Mouse (Mus musculus) CD8-positive naive resting alpha-beta T cell, adult 2 months (primary cell): Measurements from ENCODE around the gene Ube2b.

Experiments
- DNase-seq, 2 experiments: peaks; one replicate each; pipeline ENCODE4 v3.0.0; 2022; ENCODE audit warnings: low read depth in 2 of 2, low spot score in 2 of 2

The Ube2b gene

DNA sequence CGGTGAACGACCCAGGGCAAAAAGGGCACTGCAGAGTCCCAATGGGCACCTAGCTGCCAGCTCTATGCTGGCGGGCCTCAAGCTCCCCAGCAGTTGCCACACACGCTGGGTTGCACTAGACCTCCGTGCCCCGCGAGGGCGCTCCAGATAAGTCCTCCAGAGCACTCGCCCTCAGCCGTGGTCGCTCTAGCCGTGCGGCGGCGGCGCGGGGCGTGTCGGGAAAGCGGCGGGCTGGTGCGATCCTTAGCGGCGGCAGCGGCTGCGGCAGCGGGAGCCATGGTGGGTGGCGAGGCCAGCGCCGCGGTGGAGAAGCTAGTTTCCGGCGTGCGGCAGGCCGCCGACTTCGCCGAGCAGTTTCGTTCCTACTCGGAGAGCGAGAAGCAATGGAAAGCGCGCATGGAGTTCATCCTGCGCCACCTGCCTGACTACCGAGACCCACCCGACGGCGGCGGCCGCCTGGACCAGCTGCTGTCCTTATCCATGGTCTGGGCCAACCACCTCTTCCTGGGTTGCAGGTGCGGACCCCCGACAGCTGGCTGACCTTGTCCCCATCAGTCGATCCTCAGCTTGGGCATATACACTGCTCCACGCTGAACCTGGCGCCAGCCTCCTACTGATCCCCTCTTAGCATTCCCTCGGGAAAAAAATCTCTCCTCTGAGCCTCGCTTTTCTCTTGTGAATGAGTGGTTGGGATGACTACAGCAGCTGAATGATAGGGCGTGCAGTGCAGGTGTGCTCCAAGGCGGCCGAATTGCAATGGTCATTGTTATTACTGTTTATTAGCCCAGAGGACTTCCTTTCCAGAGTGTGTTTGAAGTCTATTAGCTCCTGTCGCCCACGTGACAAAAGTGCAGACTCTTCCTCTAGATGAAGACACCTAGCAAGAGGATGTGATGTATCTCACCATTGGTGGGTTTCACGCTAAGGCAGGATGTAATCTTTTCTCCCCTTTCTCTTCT, 32.8 kb downstream of the Ube2b start, which contains the start of gene Cdkn2aipnl:
Cdkn2aipnl (plus strand) TSS at position 219 of the 959 bp plus-strand sequence.
- DNase-seq: peak; percentile 98 to 99

DNA sequence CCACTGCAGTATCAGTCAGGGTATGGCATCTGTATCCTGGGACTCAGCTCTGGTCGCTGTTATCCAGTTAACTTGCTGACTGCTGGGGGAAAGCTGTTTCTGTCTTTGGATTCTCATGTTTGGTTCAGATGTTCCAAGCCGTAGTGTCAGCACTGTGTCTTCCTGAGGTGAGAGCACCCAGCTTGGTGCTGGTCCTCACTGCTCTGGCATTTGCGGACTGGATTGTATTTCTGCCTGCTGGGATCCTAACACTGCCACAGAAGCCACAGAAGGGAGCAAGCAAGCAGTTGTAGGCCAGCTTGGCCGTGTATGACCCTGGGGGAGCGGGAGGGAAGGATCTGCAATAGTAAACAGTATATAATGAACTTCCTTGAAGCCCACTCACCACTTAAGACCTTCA, 33.9 kb downstream of the Ube2b start:
- DNase-seq: no peak

DNA sequence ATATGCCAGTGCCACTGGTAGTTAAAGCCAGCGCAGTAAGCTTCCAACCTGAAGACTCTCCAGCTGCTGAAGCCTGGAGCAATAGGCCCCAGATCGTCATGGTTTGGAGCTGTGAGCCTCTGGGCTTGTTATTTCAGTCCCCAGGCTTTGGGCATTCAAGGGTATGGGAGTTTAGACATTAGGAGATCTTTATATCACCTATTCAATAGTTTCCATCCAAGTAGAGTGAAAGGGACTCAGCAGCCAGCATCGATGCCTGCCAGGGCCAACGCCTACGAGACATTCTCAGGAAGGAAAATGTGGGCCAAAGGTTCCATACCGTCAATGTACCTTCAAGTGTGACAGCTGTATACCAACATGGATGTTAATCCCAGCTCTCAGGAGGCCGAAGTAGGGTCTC, 38.3 kb downstream of the Ube2b start:
- DNase-seq: no peak

DNA sequence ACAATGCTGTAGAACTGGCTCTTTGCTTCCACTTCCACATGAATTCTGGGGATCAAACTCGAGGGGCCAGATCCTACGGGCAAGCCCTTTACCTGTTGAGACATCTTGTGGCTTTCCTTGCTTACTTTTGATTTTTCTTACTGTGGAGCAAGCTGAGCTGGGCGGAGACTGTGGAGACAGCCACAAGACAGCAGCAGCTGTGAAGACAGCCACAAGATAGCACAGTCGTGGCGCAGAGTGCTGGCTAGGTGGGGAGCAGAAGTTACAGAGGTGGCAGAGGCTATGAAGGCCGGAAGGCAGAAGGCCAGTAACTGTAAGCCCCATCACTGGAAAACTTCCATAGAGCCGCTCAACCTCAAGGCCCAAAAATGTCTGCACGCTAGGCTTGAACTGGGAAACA, 38.8 kb downstream of the Ube2b start:
- DNase-seq: no peak

DNA sequence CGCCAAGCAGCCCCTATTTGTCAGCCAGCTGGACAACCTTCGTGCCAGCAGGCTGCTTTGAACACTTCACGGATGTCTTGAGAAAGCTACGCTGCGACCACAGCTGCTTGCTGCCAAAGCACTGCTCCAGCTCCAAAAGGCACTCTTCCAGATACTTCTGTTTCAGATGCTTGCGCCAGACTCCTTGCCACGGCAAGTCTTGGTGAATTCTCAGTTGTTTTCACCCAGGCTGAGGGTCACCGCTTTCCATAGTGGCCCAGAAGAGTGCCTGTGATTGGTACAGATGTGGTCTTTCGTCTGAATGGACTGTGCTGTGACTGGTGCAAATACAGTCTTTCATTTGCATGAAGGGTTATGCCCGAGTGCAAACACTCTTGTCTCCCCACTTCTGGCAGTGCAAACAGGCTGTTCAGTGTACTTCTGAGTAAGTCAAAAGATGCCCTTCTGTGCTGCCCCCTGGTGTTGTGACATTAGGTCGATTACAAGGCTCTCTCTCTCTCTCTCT, 39.5 kb downstream of the Ube2b start:
- no peak for DNase-seq

DNA sequence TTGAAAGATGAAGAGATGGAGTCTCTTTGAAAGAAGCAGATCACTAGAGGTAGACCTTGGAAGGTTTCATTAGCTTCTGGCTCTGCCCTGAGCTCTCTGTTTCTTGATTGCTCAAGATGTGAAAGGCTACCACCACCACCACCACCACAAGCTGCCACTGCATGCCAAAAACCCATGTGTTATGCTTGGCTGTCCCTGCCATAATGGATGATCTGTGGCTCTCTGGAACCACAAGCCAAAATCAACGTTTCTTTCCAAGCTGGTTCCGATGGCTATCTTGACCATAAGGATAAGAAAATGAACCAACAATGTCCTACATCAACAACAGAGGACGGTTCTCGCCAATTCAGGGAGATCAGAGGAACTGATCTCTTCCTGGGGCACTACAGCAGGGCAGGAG, 40.5 kb downstream of the Ube2b start:
- no peak for DNase-seq

DNA sequence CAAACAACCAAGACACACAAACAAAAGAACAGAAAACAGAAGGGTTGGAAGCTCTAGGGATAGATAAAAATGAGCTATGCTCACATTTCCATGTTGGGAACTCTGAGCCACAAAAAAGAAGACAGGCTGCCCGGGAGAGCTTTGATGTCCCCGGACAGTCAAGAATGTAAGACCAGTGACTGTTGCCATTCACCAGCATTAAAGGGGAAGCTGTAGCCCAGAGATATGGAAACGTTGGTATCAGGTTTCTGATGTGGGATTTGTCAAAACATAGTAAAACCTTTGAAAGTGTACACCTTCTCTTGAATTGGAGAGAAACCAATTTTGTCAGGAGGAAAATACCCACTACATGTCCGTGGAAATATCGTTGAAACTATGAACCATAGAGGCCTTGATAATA, 41.1 kb downstream of the Ube2b start:
- DNase-seq: no peak

DNA sequence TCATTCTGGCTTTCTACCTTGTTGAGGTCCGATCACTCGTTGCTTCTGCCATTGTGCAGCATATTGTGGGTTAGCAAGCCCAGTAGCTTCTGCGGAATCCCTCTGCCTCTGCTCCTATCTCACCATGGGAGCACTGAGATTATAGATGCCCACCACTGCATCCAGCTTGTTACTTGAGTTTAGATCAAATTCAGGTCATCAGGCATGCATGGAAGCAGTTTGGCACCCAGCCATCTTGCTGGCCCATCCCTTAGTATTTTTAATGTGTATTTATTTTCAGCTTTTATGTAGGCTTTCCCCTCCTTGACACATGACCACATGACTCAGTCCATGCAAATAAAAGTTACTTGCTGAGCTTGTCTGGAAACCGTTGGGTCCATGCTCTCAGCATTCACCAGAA, 42.8 kb downstream of the Ube2b start:
- DNase-seq: no peak

DNA sequence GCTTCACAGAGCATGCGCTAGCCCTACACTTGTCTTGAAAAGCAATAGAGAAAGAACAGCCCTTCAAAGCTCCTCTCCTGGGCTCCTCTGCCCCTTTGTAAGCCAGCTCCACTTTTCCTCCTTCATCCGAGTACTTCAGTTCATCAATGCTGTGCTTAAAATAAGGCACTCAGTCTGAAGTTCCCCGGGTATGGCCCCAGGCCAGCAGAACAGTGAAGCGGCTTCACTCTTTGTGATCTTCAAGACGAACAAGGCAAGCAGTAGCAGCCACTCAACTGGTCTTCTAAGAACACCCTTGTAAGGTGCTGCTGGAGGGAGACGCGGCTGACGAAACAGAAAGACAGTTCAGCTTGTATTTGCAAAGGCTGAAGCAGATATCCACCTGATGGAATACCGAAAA, 44.5 kb downstream of the Ube2b start:
- no peak for DNase-seq

DNA sequence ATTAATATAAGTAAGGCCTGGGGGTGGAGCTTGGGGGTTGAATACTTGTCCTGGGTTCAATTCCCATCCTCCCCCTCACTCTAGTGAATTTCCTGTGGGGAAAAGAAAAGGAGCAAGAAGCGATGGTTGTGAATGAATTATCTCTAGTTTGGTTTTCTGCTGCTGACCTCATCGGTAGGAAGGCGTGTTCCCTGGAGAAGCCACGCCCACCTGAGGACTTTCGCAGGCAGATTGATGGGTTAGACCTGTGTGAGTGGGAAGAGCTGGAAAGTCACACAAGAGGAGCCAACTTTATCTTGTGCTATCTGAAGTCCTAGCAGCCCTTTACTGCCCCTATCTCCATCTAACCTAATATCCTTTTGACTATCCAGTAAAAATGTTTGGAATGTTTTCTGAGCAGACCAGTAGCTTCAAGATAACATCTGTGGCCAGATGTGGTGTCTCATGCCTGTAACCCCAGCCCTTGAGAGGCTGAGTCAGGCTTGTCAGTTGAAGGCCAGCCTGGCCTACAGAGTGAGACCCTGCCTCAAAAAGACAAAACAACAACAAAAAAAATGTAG, 48.6 kb downstream of the Ube2b start:
- DNase-seq: no peak

DNA sequence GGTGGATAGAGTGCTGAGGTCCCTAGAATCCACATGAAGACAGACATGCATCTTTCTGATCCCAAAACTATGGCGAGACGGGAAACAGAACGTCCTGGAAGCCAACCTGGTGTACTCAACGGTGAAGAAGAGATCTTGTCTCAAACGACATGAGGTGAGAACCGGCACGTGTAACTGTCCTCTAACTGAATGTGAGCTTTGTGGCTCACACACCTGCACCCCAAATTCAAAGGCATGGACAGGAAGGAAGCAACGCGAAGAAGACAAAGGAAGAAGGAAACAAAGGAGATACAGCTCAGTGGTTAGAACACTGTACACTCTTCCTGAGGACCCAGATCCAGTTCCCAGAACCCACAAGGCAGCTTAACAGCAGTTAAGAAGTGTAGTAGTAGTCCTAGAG, 50.6 kb downstream of the Ube2b start:
- no peak for DNase-seq

DNA sequence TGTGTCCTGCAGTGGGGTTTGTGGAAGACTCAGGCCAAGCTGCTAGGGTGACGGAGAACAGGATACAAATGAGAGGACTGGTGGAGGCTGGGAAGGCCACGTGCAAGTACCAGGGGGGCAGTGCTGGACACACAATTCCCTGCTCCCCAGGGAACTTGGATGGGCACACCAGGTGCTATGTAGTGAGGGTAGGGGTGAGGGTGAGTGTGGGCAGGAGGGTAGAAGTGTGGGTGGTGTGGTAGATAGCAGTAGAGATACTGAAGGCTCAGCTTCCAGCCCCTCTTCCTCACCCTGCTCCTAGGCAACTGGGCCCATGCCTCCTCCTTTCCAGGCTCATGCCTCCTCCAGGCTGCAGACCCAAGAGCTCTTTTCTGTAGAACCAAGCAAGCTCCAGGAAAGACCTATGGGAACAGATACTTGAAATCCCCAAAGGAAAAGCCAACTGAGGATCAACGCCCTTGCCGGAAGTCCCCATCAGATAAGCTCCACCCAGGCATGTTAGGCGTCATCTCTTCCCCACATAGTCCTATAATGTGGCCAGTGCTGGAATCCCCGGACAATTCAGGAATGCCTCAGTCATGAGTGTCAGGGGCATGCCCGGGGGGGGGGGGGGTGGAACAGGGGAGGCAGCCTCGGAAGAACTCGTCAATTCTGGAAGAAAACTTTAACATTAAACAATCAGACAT, 51.3 kb downstream of the Ube2b start:
- no peak for DNase-seq

DNA sequence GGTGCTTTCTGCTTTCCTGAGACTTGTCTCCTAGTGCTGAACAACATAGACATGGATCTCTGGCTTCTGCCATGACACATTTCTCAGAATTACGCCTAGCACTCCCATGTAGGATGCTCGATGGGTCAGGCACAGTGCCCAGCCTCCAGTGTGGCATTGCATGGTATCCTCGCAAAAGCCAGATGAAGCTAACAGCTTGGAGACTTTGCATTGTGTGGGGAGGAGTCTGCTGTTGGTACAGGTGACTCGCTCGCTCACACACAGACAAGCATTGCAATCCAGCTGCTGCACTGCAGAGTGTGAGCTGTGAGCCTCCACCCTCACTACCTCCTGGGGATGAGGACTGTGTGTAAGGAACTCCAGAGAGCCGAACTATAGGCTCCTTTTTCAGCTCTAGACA, 54.4 kb downstream of the Ube2b start:
- DNase-seq: no peak

DNA sequence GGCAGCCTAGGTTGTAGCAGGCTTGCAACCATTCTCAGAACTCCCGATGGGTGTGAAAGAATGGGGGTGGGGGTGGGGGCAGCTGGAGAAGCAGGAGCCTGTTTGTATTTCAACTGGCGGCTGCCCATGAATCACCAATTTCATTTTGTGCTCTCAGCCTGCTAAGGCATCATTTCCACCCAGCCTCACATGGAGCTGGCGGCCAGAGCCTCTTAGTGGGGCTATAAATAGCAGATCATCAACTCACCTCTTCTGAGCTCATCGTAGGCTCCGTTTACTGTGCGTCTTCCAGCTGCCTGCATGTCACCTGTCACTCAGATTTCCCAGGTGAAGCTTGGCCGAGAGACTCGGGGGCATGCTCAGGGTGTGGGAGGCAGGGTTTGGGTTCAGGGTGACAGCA, 55.0 kb downstream of the Ube2b start:
- DNase-seq: no peak

DNA sequence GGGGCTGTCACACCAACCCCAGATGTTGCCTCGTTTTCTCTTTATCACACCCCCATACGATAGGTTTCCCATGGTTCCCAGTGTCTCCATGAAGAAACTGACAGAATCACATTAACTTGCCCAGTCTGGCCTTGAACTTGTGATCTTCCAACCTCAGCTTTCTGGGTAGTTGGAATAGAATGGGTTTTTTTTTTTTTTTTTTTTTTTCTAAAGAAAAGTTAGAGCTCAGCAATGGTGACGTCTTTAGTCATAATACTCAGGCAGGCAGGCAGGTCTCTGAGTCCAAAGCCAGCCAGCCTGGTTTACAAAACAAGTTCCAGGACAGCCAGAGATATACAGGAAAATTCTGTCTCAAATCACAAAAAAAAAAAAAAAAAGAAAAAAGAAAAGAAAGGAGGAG, 56.3 kb downstream of the Ube2b start:
- no peak for DNase-seq

DNA sequence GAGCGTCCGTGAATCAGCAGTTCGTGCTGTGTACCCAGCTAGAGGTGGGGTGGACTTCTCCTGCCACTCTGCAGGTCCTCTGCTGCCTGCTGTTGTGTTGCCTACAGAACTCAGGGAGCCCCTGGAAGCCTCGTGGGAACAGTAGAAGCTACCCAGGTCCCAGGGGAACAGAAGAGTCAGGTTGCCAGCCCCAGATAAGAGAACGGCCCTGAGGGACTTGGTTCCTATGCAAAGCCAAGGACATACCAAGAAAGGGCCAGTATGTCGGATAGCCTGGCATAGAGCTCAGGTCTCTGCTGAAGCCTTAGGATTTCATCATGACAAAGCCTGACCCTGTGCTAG, 57.1 kb downstream of the Ube2b start:
- no peak for DNase-seq

DNA sequence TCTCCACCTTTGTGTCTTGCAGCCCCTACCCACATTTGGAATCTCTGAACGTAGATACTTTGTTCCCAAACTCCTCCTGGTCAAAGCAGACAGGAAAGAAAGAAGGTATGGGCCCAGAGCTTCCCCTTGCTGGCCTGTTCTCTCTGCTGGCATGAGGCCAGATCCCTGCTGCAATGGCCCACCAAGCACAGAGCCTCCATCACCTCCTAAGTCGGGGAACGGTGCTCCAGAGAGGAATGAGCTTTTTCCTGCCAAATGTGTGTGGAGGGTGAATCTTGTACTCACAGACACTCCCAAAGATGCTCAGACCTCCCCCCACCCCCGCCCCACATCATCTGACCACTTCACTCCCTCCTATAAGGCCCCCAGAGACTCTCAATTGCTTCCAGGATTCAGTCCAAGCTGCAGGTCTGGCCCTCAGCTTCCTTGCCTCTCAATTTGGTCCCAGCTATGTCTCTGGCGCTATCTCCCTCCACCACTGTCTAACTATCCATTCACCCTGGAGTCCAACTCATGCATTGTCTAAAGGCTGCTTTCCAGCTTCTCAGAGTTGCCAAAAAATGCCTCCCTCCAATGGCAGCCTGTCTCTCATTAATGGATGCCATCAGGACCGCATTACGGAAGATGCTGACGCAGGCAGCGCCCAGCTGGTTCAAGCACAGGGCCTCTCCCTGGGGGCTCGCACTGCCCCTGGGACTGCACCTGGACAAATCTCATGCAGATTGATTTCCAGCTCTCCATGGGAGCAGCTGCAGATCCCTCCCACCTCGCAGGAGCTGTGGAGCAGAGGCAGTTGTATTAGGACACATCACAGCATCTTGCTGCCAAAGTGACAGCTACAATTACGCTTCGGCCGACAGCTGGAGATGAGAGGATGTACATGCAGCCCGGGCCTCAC, 57.7 kb downstream of the Ube2b start:
- DNase-seq: no peak

DNA sequence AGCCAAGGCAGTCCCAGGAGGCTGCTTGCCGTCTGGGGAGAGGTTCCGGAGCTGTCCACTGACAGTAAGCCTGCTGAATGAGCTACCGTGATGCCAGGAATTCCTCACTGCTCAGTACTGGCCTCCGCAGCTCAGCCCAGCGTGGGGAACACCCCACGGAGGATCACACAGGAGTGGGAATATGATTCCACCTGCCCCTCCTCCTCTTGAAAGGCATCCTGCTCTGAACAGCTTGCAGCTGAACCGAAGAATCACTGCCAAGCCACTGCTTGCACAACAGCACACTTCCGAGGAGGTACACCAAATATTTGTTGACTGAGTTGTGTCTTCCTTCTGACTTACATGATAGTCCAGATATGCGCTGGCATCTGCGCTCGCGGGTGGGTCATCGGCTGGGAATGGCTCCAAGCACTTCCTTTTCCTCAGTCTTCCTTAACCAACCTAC, 60.0 kb downstream of the Ube2b start:
- no peak for DNase-seq

DNA sequence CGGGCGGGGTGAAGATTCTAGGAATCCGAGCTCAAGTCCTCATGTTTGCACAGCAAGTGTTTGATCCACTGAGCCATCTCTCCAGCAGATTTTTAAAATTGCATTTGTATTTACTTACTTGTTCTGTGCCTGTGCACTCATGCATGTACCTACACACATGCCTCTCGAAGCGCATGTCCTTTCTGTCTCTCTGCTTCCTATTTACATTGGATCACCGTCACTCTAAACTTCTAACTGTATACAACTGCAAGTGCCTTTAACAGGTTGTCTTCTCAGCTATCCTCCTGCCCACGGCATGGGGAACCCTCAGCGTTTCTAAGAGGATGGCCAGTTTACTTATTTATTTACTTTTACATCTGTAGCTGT, 61.0 kb downstream of the Ube2b start:
- no peak for DNase-seq

DNA sequence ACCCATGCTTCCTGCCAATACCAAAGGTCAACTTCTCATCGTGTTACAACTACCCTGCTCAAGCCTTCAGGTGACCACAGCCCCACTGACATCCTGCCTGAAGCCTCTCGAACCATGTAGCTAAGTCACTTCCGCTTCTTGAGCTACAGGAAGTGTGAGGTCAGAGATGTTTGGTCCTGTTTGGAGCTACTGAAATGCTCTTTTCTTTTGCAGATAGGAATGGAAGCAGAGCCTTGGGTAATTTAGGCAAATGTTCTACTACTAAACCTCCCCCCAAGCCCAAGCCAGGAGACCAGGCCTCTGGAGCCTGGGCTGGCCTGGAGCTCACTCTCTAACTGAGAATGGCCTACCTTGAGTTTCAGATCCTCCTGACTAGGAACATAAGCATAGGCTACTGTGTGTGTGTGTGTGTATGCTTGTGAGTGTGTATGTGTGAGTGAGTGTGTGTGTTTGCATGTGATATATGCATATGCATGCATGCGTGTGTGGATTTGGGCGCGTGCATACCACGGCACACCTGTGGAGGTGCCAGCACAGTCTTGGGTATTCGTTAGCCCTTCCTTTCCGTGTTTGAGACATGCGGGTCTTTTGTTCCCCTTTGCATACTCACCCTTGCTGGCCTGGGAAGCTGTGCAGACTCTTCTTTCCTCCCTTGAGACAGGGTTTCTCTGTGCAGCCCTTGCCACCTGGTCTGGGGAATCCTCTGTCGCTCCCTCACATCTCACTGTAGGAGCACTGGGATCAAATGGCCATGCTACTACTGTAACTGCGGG, 61.6 kb downstream of the Ube2b start:
- DNase-seq: peak in 1 of 2 experiments; percentile 42
